Mouse (Mus musculus): Measurements from ENCODE around the gene Vmn2r96.
A peak's percentile ranks its signal among the peaks of the same experiment; 100 is the strongest.
"Not testable (repeated sequence)": the region's sequence is repeated elsewhere in the genome, so short reads cannot be mapped to it uniquely, and the experiment has no call there.

Vmn2r96 gene

DNA sequence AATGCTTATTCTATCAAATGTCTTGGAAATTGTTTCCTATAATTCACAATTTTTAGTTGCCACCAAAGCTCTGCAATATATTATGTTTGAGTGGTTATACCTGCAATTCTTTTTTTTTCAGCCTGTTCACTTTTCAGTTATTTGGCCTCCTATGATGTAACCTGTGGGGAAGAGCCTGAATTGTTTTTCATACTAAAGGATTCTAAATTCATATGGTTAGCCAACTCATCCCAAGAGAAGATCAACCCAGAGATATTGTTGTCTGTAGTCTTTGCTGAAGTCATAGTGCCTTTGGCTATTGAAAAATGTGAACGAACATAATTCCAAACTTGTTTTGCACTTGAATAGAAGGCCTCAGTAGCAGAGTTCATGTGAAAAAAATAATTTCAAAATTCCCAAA, at the start of gene Vmn2r96:
Vmn2r96 (plus strand) TSS at position 301 of the 400 bp plus-strand sequence.
- DNase-seq (ENCODE audit: low read depth, low spot score) = not testable (repeated sequence)

DNA sequence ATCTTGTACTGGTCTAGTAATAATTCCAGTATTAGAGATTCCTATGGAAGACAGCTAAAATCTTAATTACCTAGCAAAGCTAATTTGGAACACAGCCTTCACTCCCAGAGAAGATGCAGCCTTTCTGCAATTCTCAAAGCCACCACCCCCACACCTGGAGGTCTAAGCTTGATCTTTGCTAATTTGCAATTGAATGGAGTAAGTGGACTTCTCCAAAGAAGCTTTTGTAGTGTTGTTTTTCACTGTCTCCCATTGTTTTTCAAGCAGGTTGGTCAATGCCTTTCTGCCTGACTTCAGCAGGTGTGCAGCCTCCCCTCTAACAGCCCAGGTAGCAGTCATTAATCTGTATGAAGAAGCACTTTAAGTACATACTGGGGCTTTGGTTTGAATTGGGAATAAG, 49.6 kb upstream of the Vmn2r96 start:
- DNase-seq (ENCODE audit: low read depth, low spot score) = peak; percentile 83

DNA sequence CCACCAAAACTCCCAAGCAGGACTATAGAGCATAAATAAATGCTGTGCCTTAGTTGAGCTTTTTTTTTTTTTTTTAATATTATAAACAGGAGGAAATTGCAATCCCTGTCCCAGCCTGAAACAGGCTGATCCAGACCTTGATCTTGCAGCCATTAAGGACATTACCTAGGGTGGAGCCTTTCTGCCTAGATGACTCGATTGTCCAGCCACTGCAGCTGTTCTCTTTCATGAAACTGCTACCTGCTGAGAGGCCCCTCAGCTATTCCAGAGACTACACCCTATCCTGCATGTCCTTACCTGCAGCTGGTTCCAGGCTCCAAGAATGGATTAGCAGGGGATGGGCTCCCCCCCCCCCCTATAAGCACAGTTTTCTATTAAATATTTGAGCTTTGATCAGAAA, 49.0 kb upstream of the Vmn2r96 start:
- DNase-seq (ENCODE audit: low read depth, low spot score) = peak; percentile 65

DNA sequence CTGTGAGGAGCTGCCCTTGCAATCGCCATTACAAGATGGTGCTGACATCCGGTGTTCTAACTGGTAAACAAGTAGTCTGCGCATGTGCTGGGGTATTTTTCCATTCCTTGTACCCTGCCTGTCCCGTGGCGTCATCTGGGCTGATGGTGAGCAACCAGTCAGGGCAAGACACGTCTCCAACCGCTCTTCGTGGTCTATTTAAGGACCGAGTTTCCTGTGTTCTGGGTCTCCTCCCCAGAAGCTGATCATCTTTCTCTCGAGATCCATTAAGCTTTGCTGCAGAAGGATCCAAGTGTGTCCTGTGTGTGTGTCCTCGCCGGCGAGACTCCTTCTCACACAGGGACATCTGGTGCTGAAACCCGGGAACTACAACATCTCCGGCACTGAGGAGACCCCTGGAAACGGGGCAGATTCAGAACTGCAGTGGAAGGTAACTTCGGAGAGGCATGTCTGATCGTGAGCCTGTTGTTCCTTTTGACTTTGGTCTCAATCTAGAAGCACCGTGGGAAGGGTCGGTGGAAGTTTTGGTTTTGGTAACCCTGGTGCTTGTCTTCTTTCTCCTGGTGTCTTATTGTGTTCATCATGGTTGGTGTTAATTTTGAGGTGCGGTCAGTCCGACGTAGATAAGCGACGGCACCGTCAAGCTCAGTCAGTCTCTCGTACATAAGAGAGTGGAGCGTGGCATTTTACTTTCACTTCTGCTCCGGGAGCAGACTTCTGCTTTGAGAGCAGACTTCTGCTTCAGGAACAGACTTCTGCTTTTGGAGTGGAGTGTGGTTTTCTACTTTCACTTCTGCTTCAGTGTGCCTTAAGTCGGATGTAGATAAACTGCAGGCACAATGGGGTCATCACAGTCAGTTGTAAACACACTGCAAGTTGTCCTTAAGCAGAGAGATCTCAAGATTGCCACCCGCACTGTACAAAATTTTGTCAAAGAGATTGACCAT, 14.5 kb upstream of the Vmn2r96 start:
- not testable (repeated sequence) for DNase-seq (ENCODE audit: low read depth, low spot score)

DNA sequence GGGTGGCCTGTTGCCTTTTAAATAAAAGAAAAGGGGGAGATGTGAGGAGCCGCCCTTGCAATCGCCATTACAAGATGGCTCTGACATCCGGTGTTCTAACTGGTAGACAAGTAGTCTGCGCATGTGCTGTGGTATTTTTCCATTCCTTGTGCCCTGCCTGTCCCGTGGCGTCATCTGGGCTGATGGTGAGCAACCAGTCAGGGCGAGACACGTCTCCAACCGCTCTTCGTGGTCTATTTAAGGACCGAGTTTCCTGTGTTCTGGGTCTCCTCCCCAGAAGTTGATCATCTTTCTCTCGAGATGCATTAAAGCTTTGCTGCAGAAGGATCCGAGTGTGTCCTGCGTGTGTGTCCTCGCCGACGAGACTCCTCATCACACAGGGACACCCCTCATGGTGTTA, 6.8 kb upstream of the Vmn2r96 start:
- DNase-seq (ENCODE audit: low read depth, low spot score) = not testable (repeated sequence)

DNA sequence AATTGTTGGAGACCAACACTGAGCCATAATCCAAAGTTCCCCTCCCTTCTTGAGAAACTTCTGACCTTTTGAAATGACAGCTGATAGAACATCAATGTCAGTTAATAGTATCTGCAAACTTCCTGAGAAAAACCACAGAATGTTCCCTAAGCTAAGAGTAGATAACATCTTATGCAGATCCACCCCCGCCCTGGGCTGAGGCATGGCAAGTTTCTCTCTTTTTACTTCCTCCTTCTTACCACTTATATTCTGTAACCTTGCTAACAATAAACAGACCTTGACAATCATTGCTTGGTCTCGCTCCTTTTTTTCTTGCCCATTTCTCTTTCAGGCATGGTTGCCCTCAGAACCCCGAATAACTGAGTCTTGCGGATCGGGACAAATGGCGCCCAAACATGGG, 42.2 kb downstream of the Vmn2r96 start:
- DNase-seq (ENCODE audit: low read depth, low spot score) = not testable (repeated sequence)

DNA sequence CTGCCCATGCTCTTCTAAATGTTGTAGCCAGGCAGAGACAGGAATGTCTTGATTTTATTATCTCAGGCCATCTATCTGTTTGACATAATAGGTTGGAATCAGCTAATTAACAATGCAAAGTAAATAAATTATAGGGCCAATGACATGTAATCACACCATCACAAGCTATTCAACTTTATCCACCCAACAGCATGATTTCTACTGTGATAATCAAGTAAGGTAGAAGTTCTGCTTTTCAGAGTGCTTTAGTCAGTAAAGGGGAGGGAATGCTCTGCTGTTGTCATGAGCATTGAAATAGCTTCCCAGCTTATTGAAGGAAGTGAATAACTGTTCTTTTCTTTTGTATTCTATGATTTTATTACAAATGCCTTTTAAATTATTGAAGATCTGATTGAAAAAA, 53.6 kb downstream of the Vmn2r96 start:
- DNase-seq (ENCODE audit: low read depth, low spot score) = no peak
